Mouse (Mus musculus): ENCODE results near the gene Mical1.

Mical1 gene

DNA sequence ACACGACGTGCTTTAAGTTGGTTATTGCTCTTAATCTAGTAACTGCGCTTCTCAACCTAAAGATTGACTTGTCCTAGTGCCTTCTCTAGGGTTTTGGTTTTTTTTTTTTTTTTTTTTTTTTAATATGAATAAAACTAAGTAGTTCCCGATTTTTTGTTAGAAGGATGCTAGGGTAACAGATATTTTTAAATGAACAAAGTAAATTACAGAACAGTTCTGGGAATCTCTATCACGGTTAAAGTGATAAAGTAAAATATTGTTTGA, 44.2 kb downstream of the Mical1 start:
- no peak for DNase-seq (ENCODE audit: low spot score)

DNA sequence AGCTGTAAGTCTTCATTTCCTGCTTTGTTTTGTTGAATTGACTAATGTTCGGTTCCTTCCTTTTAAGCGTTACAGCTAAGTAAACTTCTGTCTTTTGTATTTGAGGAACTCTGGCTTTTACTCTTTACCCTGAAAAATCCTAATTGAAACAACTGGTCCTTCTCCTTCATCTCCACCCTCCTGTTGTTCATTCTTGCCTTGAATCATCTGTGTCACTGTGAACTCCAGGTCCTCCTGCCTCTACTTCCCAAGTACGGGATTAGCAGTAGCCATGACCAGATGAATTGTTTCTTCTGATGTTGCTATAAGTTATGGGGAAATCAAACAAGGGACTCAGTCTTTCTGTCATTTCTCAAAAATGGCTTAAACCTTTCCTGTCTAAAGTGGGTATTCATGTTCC, 47.3 kb downstream of the Mical1 start:
- no peak for DNase-seq (ENCODE audit: low spot score)

DNA sequence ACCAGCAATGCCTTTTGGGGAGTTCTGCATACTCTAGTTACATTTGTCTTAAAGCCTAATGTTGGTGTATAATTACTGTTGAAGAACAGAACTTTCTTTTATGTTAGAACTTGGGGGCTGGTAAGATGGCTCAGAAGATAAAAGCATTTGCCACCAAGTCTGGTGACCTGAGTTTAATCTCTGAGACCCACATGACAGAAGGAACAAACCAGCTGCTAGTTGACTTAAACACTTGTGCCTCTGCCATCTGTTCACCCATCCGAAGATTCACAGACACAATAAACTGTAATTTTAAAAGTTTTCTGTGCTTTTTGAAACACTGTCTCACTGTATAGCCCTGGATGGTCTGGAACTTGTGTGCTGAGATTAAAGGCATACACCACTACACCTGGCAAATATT, 49.6 kb downstream of the Mical1 start:
- DNase-seq (ENCODE audit: low spot score), result no peak

DNA sequence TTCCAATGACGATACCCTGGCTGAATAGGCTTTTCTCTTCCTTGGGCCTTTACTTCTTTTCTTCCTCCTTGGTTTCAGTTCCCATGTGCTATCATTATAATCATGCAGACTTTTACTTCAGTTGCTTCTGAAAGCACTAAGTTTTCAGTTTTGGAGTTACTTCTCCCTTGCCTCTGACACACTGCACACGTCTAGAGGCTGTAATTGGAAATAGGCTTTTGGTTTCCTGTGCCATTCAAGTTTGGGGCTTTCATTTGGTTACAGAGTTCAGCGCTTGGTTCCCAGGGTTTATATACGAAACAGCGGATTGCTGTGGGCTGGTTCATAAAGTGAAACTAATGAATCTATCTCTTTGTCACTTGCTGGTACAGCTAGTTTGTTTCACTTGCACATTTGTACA, 53.9 kb downstream of the Mical1 start:
- no peak for DNase-seq (ENCODE audit: low spot score)

DNA sequence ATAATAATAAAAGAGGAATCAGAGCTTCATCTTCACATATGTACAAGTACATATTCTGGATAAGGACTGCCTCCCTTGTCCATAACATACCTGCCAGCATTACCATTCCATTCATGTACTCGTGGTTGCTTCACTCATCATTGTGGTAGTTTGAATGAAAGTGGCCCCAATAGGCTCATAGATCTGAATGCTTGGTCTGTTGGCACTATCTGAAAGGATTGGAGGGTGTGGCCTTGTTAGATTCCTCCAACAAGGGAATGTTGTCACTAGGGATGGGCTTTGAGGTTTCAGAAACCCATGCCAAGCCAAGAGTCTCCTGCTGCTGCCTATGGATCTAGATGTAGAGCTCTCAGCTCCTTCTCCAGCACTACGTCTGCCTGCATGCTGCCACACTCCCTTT, 59.9 kb downstream of the Mical1 start:
- no peak for DNase-seq (ENCODE audit: low spot score)

Data from layer of hippocampus, adult 11-12 months (tissue).